Mouse (Mus musculus) gastrocnemius, postnatal 10 days (tissue): Measurements from ENCODE around the gene Ahcyl1. TPM values are rescaled to one million over a fixed set of nuclear protein-coding genes. Genes with fewer than 3 reads are reported as not detected.
A peak's percentile ranks its signal among the peaks of the same experiment; 100 is the strongest.
"Not testable (repeated sequence)": the region's sequence is repeated elsewhere in the genome, so short reads cannot be mapped to it uniquely, and the experiment has no call there.

ENCODE experiments used
- DNase-seq: peaks from one replicate; pipeline ENCODE4 v3.0.0; 2021; ENCODE audit warnings: mixed read lengths
- total RNA-seq, 2 experiments: library from RNA; stranded (reverse); gene quantifications; 2 replicates each; pipeline ENCODE4 v1.2.3; 2021

Gene Ahcyl1
- total RNA-seq, 2 experiments from 2014 or later: 47.4 to 53.9 TPM

DNA sequence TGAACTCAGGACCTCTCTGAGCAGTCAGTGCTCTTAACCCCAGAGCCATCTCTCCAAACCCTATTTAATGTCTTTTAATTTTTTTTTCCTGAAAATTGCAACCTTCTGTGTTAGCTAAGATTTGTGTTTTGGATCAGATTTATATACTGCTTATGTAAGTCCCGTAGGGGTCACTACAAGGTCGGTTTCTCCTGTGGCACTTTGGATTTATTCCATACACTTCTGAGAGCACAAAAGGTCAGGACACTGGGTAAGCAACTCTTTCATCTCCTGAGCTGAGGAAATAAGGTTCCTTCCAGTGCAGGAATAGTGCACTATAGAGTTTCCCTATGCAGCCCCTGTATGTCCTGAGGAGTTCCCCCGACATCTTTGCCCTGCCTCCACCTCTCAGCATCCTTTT is 40.9 kb downstream of the Ahcyl1 start:
- DNase-seq: no peak

GRCm38 (mm10) chr3:107654861-107655260 is 41.5 kb downstream of the Ahcyl1 start:
- no peak for DNase-seq

DNA sequence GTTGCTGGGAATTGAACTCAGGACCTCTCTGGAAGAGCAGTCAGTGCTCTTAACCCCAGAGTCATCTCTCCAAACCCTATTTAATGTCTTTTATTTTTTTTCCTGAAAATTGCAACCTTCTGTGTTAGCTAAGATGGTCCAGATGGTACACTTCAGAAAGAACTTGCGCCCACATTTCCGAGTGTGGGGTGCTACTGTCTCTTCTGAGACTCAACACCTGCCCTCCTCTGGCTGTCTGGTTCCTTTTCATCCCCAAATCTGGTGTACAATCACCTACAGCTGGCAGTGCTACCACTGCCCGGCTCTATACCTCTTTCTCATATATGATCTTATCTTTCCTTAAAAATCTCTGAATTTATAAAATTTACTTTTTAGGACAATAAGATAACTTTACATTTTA is 43.4 kb downstream of the Ahcyl1 start:
- DNase-seq: no peak

GRCm38 (mm10) chr3:107650276-107650675 is 46.1 kb downstream of the Ahcyl1 start:
- not testable (repeated sequence) for DNase-seq

- DNase-seq: no peak
These were observed 49.4 kb downstream of the Ahcyl1 start for GRCm38 (mm10) chr3:107646947-107647346.

GRCm38 (mm10) chr3:107637606-107638172 is 58.7 kb downstream of the Ahcyl1 start:
- DNase-seq: no peak

DNA sequence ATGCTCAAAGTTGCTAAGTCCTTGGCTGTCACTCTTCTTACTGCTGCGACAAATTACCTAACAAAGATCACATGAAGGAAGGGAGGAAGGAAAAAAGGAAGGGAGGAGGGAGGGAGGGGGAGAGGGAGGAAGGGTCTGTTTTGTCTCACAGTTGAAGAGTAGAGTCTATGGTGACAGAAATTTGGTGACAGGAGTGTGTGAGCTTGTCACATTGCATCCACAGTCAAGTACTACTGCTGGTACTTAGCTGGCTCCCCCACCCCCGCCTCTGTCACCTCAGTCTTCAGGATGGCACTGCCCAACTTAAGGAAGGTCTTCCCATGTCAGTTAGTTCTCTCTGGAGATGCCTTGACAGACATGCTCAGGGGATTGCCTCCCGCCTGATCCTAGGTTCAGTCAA is 60.1 kb downstream of the Ahcyl1 start:
- no peak for DNase-seq

DNA sequence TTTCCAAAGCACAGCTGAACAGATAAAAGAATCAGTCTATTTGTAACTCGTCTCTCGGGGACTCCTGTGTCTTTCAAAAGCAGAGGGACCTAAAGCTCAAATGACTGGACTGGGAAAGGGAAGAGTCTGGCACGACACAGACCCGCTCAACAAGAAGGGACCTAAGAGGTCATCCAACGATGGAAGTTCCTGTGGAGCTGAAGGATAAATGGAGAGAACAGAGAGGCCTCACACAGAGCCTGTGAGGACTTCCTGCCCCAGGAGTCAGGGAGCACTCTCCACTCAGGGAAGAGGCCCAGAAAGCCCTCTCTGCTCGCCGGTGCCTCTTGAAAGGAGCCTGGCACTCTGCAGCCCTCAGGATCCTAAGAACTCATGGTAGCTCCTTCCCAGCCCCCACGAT is 60.5 kb downstream of the Ahcyl1 start:
- DNase-seq: no peak

GRCm38 (mm10) chr3:107633906-107634305 is 62.5 kb downstream of the Ahcyl1 start:
- no peak for DNase-seq

- no peak for DNase-seq
These were observed 63.6 kb downstream of the Ahcyl1 start for GRCm38 (mm10) chr3:107632786-107633185.

GRCm38 (mm10) chr3:107631523-107631958 is 64.8 kb downstream of the Ahcyl1 start, which contains the start of gene Strip1:
Gene Strip1 (minus strand): TSS chr3:107631694.
- peak; percentile 86 for DNase-seq

DNA sequence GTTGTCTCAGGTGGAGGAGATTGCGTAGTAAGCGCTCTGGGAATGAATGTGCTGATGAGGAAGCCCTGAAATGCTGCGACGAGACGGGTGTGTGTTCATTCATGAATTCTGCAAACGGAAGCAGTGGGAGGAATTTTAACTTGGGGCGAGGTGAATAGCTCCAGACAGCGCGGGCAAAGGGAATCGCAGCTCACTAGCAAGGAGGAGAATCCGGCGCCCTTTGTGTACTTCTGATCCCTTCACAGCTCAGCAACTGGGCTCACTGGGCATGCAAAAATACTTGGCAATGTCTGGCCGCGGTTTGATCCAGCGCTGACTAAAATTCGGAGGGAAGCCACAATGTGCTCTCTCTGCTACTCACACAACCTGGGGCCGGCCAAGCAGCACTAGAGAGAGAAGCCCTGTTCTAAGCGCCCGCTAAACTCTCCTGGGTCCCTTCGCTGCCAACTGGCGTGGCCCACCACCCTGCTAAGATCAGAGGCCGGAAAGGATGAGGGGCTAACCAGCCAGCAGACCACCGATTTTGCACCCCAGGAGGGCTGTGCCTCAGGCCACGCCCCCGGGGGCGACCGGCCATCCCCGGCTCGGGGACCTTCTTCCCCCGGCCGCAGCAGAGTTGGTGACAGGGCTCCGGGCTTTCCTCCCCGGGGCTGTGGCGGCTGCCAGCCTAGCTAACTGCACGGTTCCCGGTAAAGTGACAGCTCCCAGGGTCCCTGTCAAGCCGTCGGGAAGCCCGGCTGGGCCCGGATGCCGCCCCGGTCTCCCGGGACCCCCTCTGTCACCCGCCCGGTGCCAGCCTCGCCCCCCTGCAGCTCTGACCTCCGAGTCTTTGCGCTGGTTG is 65.5 kb downstream of the Ahcyl1 start, which contains the start of gene Gm10961:
Gene Gm10961, plus strand, starts transcription at position 641 of the 841 bp plus-strand sequence.
- DNase-seq: no peak

GRCm38 (mm10) chr3:107629411-107629810 is 66.9 kb downstream of the Ahcyl1 start:
- DNase-seq: no peak

- DNase-seq: no peak
These were observed 67.8 kb downstream of the Ahcyl1 start for GRCm38 (mm10) chr3:107628551-107628950.

DNA sequence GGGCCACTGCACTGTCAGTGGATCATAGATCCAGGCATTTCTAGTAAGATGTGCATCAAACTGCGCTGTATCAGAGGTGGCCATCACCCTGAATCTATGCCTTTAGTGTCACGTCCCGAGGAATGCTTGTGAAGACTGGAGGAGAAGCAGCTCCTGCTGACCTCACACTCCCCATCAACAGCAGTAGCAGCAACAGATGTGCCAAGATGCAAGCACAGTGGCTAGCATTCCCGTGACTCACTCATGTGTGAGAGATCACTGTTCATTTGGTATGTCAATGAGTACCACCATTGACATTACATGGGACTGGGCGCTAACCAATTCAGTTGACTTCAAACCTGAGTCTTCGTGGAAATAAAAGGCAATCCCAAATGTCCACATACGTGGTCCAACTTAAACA is 68.7 kb downstream of the Ahcyl1 start:
- DNase-seq: no peak

GRCm38 (mm10) chr3:107626751-107627150 is 69.6 kb downstream of the Ahcyl1 start:
- no peak for DNase-seq

- DNase-seq: no peak
These were observed 70.8 kb downstream of the Ahcyl1 start for GRCm38 (mm10) chr3:107625536-107625935.

DNA sequence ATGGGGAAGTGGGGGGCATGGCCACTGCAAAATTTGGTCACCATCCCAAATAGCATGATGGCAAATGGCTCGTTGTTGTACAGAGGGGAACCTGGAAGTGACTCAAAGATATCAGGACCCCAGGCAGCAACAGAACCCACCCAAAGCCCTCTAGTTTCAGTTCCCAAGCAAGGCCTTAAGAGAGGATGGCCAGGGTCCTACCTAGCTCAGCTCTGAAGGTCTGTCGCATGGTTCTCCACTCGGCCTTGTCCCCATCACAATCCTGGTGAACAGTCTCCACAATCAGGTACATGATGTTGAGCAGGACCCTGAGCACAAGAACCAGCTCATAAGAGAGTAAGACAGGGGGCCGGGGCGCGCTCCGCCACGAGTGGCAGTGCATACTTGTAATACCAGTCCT is 71.9 kb downstream of the Ahcyl1 start:
- no peak for DNase-seq

DNA sequence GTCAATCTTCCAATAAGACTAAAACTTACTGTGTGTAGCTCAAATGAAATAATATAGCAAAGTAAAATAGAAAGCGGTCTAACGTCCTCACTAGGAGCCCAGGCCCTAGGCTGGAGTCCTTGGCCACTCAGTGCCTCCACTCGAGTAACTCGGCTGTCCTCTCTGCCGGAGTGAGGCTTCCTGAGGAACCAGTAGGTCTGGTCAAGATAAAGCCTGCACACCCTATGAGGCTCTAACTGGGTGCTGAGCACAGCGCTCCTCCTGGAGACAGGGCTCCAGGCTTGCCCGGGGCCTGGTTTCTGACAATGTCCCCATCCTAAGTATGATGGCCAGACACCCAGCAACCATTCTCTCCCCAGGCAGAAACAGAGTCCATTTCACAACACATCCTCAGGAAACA is 73.8 kb downstream of the Ahcyl1 start:
- no peak for DNase-seq

DNA sequence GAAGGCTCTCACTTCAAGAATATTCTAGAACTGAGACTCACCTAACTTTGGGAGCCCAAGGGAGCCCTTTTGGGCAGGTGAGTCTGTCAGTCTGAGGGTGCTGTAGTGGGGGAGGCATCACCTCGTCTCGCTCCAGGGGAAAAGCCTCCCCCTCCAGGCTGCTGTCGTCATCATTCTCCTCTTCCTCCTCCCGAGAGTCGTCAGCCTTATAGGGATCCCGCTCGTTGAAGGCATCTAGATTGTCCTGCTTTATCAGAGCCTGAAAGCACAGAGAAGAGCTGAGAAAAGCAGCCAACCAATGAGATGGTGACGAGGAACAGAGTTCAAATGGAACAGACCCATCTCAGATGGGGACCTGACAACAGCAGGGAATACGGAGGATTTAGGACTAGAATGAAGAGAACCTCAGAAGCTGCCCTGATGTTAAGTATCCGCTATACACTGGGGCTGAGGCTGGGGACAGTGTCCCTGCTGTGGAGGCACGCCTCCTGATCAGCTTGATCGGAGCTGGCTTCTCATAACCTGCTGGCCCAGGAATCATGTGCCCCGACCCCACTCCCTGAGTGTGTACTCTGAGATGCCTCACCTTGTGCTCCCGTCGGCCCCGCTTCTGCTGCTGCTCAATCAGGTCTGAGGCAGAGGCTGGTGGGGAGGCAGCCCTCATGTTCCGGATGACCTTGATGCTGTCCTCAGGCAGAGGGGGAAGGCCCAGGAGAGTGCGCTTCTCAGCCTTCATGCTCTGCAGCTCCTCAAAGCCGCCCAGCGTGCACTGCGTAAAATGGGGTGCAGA is 74.9 kb downstream of the Ahcyl1 start:
- no peak for DNase-seq

DNA sequence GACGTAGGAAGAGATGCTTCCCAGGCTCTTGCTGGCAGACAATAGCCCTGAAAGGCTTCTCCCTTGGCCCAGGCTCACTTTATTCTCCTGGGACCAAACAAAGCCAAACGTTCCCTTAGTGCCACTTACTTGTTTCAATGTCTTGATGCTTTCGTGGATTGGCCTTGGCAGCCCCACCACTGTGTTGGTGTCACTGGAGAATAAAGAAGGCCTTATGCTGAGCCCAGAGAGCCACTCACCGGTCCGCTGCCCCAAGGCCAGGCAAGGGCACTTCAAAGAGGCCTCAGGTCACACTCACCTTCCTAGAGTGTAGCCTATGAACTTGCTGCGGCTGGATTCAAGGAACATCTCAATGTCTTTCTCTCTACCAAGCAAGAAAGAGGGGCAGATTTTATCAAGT is 76.4 kb downstream of the Ahcyl1 start:
- DNase-seq: no peak

- no peak for DNase-seq
These were observed 78.6 kb downstream of the Ahcyl1 start for GRCm38 (mm10) chr3:107617800-107618199.
